Mouse (Mus musculus) layer of hippocampus, adult 18-20 months (tissue): ENCODE measurements around the gene Psrc1. TPM values are rescaled to one million over a fixed set of nuclear protein-coding genes. Genes with fewer than 3 reads are reported as not detected.
A peak's percentile ranks its signal among the peaks of the same experiment; 100 is the strongest.

Experiments used
- DNase-seq, 2 experiments: peaks; one replicate each; pipeline ENCODE4 v3.0.0; 2022; ENCODE audit warnings: low spot score in 2 of 2
- long read RNA-seq: library from polyadenylated mRNA; stranded (forward); transcript quantifications from one replicate; pipeline ENCODE4 v2.0.0, GENCODE M21; 2021
- total RNA-seq, 2 experiments: library from RNA; stranded (reverse); gene quantifications; 2 replicates each; pipeline ENCODE4 v1.2.3; 2021

Psrc1 gene
- total RNA-seq: 10 to 100 TPM; 23.2 to 25.0 TPM
- long read RNA-seq, partial matches to known transcripts: 2 of 10 reads
- long read RNA-seq, other reads (novel, unspliced or antisense): 3 of 10 reads

DNA sequence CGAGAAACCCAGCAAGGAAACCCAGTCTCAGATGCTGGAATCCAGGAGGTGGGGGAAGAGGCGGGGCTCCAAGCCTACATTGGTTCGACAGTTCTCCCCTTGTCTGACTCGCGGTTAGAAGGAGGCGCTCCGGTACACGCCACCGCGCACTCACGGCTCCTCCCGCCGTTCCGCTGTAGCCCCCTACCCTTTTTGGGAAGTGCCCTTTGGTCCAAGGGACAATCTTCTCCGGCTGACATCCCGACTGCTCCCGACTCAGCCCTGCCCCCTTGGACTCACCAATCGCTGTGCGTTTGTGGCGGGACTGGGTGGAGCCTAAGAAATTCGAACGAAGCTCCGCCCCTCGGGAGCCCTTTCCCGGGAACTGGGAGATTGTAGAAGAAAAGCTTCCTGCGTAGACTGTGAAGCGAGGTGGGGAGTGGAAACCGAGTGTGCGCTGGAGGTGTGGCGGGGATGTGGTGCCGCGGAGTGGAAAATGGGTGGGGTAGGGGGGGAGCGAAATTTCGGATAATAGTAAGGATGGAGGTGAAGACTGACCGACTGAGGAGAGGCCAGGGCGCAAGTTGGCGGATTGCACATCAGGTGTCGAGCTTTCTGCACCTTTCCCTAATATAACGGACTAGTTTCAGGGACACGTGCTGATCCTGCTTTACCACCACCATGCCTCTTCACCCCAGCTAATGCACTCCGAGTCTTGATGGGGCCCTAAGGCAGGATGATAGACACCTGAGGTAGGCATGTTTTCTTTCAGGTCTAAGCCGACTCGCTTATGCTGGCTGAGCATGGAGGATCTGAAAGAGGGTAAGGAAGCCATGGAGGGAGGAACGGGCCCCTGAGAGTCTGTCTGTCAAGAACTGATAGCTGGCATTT is at the start of gene Psrc1:
TSS of gene Psrc1 (plus strand) at position 355 of the 870 bp plus-strand sequence.
- DNase-seq: peak; percentile 84 to 91

DNA sequence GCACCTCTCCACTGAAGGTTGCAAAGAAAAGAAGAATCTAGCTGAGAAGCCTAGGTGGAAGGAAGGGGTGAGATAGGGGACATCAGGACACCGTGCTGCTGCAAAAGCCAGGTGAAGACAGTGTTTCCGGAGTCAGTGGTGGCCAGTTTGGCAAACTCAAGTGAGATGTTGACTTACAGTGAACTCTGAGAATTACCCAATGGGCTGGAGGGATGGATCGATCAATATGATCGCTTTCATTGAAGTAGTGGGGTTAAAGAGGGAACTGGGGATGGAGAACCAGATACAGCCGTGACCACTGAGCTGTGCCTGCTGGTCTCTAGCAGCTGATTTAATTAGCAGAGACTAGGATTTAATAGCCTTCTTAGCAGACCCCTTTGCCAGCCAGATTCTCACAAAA is 46.8 kb upstream of the Psrc1 start:
- no peak for DNase-seq

DNA sequence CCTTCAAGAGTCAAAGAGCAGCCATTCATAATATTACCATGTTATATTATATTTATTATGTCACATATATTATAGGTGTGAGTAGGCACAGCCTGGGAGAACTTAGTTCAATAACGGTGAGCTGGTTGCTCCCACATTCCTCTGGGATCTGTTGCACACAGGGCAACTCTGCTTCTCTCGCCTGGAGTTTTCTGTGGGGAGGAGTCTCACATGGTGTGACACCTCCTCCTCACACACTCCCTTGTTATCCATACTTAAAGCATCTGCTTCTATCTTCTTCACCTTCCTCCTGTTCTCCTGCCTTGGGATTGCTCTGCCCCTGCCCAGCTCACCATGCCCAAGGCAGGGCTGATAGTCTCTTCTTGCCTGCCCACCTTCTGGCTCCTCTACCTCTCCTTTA is 42.6 kb upstream of the Psrc1 start:
- DNase-seq: no peak

DNA sequence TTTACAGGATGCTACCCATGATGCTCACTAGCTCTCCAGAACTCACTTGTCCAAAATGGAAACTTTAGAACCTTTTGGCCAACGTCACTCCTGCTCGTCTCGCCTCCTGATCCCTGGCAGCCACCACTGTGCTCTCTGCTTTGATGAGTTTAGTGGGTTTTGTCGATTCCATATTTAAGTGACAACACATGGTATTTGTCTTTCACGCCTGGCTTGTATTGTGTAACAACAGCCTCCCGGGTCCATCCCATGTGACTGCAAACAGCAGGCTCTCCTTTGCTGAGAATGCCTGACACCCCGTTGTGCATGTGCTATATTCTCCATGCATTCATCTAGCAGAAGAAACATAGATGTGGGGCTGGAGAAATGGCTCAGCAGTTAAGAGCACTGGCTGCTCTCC is 41.5 kb upstream of the Psrc1 start:
- DNase-seq: peak in 1 of 2 experiments; percentile 67

DNA sequence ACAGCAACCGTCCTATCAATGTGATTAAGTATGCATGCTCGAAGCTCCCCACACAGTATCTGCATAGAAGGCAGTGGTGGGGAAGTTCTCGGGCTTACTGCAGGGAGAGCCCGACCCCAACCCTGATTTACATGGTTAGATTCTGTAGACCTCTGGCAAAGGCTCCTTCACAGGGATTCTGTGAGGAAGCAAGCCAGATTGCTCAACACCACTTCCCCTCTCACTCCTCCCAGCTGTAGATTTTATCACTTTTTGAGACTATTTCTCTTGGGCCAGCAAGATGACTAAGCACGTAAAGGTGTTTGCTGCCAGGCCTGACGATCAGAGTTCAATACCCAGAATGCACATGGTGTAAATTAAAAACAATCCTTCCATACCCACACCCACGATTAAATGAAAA is 37.8 kb upstream of the Psrc1 start:
- no peak for DNase-seq

DNA sequence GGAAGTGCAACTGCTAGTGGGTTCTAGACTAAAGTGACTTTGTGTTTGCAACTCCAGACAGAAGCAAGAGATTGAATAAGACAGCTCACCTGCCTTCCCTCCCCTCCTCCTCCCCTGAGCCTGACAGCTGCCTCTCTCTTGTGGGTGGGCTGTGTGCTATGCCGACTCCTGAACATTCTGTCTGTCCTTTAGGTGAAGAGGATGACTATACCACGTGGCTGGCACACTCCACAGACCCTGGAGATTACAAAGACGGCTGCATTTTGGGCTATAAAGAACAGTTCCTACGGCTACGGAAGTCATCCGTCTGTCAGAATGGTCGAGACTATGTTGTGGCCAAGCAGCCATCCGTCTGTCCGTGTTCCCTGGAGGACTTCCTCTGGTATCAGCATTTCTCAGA is 35.3 kb upstream of the Psrc1 start:
- DNase-seq: peak in 1 of 2 experiments; percentile 54

DNA sequence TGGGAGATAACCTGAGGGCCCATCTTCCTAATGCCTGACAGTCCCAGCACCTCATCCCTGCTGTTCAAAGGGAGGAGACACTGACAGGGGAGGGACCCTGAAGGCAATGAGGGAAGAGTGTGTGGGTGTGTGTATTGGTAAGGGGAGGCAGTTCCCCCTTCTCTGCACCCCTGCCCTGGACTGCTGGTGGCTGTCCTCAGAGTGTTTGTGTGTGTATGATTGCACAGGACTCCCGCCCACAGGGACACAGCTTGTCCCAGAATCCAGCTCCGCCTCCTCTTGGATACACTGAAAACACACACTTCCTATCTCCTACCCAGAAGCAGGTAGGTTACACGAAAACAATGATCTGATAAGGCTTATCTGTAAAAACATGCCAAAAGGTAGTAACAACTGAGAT is 28.4 kb upstream of the Psrc1 start:
- DNase-seq: no peak

DNA sequence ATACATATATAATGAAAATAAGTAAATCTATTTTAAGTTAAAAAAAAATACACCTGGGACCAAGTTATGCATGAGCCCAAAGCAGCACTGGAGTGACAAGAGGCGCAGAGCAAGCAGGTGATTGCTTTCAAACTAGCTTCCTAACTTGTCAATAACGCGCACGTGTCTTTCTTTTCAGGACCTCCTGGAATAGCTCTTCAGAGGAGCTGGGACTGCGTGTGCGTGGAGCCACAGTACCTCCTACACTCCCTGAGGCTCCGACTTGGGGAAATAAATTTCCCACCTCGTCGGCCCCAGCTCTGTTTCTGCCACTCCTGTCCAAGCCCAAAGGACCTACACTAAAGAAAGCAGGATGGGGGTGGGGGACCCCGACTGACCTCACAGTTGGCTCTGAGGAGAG is 26.6 kb upstream of the Psrc1 start:
- DNase-seq: no peak

DNA sequence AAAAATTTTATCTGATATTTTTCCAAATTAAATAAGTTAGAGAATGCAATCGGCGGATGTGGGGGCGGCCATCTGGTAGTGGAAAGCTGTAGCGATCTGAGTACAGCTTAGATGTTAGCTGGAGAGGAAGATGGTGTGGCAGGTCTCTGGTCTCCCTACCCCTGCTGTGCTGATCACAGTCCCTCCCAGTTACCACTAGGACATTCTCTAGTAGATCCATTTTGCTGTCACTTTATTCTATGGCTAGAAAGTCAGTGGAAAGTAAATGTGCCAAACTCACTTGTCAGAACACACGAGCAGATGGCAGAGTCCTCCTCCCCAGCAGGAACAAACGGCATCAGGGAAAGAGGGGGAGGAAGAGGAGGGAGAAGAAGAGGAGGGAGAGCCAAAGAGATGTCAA is 25.2 kb upstream of the Psrc1 start:
- peak; percentile 76 to 83 for DNase-seq

DNA sequence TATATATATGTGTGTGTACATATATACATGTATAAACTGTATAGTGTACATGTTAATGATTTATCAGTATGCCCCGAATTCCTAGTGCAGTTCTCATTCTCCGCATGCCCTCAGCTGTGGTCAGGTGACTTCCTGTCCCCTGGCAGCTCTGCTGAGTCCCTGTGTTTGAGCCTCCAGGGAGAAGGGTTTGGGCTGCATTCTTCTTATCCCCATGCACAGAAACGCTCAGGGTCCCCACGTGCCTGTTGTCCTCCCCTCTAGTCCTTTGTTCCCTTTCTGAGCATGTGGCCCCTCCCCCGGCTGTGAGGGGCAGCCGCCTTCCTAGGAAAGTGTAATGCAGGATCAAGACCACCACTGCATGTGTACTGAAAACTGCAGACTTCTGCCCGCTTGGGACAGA is 22.7 kb upstream of the Psrc1 start:
- no peak for DNase-seq

DNA sequence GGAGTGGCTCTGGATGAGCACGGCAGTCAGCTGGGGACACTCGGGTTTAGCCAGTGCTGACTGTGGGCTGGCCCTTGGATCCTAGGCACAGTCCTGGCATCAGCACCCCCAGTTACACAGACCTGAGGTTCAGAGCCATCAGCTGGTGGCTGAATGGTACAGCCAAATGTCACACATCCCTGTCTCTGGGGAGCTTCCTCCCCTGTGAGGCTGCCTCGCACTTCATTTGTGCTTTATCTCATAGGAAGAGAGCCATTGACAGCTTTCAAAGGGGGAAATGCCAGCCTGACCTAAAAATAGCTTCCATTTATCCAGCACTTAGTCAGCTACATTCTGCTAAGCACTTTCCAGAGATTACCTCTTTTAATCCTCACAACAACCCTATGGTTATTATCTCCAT is 20.0 kb upstream of the Psrc1 start:
- peak in 1 of 2 experiments; percentile 58 for DNase-seq

DNA sequence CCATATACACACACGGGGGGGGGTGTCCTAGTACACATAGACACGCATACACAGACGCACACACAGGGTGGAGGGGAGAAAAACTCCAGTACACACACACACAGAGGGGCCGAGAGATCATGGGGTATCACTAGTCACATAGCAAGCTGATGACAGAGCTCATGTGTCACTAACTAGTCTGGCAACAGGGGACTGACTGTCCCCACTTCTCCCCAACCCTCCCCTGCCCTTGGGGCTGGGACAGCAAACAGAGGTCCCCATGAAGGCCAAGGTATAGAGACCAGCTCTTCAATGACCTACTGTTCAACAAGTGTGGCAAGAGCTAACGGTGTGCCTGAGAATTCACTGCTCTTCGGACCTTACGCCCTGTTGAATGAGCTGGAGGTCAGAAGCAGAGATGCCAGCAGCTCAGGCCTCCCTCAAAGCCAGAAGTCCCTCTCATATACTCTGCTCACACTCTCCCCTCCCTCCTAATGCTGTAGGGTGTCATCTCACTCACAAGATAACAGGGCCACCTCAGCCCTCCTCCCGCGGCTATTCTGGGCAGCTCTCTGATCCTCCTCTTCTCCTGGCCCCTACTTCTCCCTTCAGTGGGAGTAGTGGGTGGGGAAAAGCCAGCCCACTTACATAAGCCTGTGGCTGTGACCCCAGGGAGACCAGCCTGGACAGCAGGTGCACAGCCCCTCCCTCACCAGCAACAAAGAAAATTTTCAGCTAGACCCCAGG is 19.2 kb upstream of the Psrc1 start, which contains the start of gene Mybphl:
TSS of gene Mybphl (plus strand) at position 642 of the 726 bp plus-strand sequence.
- DNase-seq: no peak

DNA sequence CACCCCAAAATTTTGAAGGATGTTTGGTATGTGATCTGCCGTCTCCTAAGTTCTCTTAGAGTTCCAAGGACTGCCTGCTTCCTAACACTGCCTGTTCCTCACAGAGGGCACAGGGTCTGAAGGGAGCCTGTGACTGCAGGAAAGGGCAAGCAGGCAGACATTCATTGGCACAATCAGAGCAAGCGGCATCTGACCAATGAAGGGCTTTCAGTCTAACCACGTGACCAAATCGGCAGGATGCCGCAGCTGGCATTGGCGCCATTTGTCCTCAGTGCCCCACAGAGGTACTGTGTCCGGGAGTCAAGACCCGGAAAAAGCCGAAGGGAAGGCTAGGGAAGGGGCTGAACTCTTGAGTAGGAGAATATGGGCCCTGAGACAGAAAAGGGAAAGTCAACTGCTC is 16.5 kb upstream of the Psrc1 start:
- DNase-seq: no peak

DNA sequence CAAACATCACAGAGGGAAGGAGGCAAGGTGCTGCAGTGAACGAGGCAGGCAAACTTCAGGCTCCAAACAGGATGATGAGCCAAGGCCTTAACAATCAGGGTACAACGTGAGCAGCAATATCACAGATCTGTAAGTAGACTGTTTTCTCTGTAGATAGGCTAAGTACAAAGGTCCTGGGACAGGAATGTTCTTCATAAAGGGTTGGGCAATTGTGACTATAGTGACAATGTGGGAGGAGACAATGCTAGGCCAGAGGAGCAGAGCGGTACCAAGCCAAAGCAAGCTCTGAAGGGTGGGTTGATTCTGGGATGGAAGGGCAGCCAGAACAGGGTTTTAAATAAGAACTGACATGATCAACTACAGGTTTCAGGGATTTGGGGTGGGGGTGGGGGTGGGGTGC is 15.8 kb upstream of the Psrc1 start:
- no peak for DNase-seq

DNA sequence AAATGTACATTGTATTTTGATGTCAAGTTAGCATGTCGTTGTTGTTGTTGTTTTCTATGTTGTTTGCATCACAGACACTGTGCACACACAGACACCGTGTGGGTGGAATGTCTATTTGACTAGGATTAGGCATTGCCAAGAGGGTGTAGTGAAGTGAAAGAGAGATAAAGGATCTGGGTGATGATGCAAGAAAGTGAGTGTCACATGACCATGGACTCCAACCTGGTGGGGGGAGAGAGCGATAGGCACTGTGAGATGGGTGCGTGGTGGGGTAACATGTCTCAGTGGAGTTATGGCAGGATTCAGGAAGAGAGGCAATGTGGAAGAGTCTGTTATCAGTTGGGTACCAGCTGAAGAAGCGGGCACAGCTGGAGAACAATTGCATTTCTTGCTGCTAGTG is 14.9 kb upstream of the Psrc1 start:
- DNase-seq: no peak

DNA sequence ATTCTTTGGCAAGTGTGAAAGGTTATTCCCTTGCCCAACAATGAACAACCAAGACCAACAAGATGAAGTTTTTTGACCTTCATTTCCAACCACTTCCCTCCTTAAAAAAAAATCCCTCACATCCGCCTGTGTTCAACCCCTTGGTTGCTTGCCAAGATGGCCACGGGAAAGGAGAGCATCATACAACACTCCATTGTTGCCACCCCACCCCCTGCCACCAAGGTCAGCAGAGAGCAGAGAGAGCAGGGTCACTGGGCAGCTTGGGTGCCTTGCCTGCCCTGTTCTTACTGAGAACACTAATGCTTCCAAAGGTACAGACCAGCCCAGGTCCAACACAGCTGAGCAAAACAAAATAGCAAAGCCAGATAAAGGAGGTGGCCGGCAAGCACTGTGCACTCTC is 11.4 kb upstream of the Psrc1 start:
- no peak for DNase-seq

DNA sequence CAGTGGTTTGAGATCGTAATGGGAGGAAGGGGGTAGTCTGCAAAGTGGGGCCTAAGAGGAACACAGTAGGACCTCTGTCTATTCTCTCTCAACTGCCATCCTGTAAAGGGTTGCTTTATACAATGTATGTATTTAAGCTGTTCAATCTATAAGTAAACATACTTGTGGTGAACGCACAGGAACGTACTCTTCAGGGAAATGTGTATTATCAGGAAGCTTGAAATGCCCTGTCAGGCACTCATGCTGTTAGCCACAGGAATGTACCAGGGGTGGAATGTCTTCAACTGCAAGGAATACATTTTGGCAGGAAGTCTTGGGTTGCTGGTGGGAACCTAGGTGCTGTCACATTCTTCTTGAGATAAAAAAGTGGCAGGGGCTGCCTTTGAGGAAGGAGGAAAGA is 10.9 kb upstream of the Psrc1 start:
- no peak for DNase-seq

DNA sequence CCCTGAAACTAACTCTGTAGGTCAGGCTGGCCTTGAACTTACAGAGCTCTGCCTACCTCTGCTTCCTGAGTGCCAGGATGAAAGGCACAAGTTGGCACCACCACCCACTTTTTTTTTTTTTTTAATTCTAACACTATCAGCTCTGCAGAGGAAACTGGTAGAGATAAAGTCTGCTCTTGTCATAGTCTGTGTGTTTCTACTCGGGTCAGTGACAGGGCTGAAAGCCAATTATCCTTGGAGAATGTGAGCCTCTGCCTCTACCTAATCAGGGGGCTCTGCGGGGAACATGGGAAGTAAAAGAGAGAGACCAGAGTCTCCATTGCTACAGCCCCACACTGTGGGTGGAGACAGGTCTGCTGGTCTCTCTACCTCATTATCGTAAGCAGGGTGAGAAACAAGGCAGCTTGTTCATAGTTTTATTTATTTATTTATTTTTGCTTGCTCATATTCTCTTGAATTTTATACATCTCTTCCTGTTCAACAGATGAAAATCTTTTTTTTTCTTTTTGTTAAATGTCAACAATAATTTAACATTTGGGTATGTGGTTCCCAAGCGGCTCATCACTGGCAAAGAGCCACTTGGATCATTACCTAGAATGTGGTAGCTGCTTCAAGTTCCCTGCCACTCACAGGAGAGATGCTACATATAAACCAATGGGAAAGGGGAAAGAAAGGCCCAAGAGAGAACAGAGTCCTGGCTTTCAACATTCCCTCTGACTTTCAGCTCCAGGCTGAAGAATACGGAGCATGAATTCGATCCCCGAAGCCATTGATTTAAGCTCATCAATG is 4.6 kb upstream of the Psrc1 start:
- peak in 1 of 2 experiments; percentile 78 for DNase-seq

DNA sequence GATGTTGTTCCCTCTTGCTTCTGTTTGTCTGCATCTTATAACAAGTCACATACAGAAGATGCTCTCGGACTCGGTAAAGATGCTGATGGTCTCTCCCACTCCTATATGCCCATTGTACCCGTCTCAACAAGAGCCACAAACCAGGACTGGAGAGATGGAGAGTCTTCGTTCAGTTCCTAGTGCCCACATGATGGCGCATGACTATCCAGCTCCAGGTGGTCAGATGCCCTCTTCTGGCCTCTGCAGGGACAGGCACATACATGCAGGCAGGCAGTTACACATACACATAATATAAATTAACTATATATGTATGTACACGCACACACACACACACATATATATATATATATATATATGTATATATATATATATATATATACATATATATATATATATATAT is 2.9 kb upstream of the Psrc1 start:
- DNase-seq: no peak

DNA sequence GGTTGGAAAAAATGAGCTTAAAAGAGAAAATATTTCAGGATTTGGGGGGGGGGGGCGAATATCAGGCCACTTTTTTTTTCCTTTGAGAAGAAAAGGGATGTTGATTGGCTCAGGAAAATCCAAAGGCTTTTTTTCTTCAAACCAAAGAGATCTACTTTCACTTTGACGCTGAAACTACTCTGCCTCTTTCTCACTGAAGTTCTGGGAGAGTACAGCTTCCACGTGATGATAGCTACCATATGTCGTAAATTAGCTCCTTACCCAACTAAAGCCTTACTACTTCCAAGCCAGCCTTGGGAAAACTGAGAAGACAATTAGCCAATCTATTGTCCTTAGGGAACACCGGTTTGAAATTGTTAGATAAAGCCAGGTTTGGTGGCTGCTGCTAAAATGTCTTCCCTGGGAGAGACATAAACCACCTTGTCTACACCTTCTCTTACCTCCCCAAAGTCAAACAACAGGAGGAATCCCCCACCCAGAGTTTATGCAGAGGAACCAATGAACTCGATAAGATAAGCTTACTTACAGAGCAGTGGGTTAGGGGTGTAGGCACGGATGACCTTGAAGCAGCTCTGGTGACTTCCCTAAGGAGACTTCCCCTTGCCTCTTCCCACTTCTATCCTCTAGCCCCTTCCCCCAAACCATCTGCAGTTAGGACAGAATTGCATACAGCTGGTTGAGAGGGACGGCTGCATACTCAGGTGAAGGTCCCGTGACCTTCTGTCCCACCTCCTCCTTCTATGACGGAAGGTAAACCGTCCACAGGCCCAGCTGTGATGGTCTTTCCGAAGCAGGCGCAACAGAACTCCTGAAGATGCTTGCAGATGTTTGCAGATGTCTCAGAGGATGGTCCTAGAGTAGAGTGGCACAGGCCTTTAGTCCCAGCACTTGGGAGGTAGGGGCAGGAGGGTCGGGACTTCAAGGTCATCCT is 1.4 kb upstream of the Psrc1 start:
- no peak for DNase-seq
